ENCODE assay signal across 15 mouse cellular contexts in genomic region chr12:50546394-50546793, GRCm38 (mm10).
DNase-seq lines count a peak whose midpoint lies in the region; ATAC-seq and TF ChIP-seq lines count a peak whose summit lies in the region.
"Had no signal": no experiment of that assay in that cellular context is flagged by ENCODE, and none has a peak within 500 bp of the region (broad histone marks: within the 10 kb centered on the region; RNA-seq: fewer than 3 reads in every experiment).

No protein-coding gene starts in this region.

- no peak for ATAC-seq in hindbrain, postnatal 0 days
- ATAC-seq in hindbrain, embryonic 14.5 days (ENCODE audit: low FRiP score) = no peak
- ATAC-seq in lung, embryonic 14.5 days (ENCODE audit: insufficient read depth) = peak; percentile 58; the same call in 1 of the 2 replicates

- H3K4me1 ChIP-seq in hindbrain, postnatal 0 days (ENCODE audit: insufficient read depth, low read length) = peaks cover 4% of the 10 kb centered on the region
- no peaks in the 10 kb centered on the region; the same call in 1 of the 2 replicates for H3K4me1 ChIP-seq in hindbrain, embryonic 14.5 days (replicated peaks; ENCODE audit: control insufficient read depth, insufficient read depth, low read length)
- H3K4me1 ChIP-seq in lung, embryonic 14.5 days (ENCODE audit: insufficient read depth) = peaks cover 5% of the 10 kb centered on the region; the same call in 1 of the 2 replicates

- H3K9me3 ChIP-seq in hindbrain, postnatal 0 days (ENCODE audit: low read length) = no peaks in the 10 kb centered on the region
- no peaks in the 10 kb centered on the region for H3K9me3 ChIP-seq in hindbrain, embryonic 14.5 days (ENCODE audit: control insufficient read depth, low read length)
- H3K9me3 ChIP-seq in lung, embryonic 14.5 days (ENCODE audit: low read depth, low read length) = no peaks in the 10 kb centered on the region
- H3K9me3 ChIP-seq: embryonic facial prominence, embryonic 15.5 days; hindbrain, embryonic 13.5 days had no signal

- TF ChIP-seq CTCF in hindbrain, postnatal 0 days (IDR thresholded peaks at IDR 0.05; ENCODE audit: low read depth) = no peak
- TF ChIP-seq CTCF in lung, embryonic 14.5 days (IDR thresholded peaks at IDR 0.05; ENCODE audit: low read depth) = no peak

- no peak overlapping the region for H3K9ac ChIP-seq in hindbrain, postnatal 0 days (replicated peaks; ENCODE audit: low read length)
- H3K9ac ChIP-seq in hindbrain, embryonic 14.5 days = no peak overlapping the region
- H3K9ac ChIP-seq in lung, embryonic 14.5 days = no peak overlapping the region
- H3K9ac ChIP-seq: embryonic facial prominence, embryonic 15.5 days; hindbrain, embryonic 13.5 days had no signal

- DNase-seq in adrenal gland, adult 2 months = peak; percentile 51
- no peak for DNase-seq in adrenal gland, adult 18-20 months (ENCODE audit: low spot score in 2 of 2)
- peak; percentile 28 for DNase-seq in hindbrain, postnatal 0 days (ENCODE audit: low spot score)
- DNase-seq in hindbrain, embryonic 14.5 days (ENCODE audit: low spot score) = no peak
- peak; percentile 55 for DNase-seq in lung, embryonic 14.5 days
- DNase-seq in lung, adult 18-20 months = no peak
- peak; percentile 40 to 51 for DNase-seq in adrenal gland, postnatal 36 days
- no peak for DNase-seq in c-Kit-positive CD71-positive TER-119-positive erythroid progenitor cells, embryonic 14.5 days (ENCODE audit: low spot score)
- DNase-seq: cerebellum, adult 9-11 months; gastrocnemius, postnatal 25 days; kidney, postnatal 4 days; lung, postnatal 4 days had no signal

- no peaks in the 10 kb centered on the region for H3K27me3 ChIP-seq in hindbrain, postnatal 0 days (ENCODE audit: insufficient read depth, low read length)
- H3K27me3 ChIP-seq in hindbrain, embryonic 14.5 days (ENCODE audit: control insufficient read depth, insufficient read depth, low read length) = no peaks in the 10 kb centered on the region
- no peaks in the 10 kb centered on the region for H3K27me3 ChIP-seq in lung, embryonic 14.5 days (ENCODE audit: insufficient read depth, low read length)
- H3K27me3 ChIP-seq: embryonic facial prominence, embryonic 15.5 days; hindbrain, embryonic 13.5 days had no signal

- no peak overlapping the region for H3K4me3 ChIP-seq in hindbrain, postnatal 0 days (ENCODE audit: low read length)
- H3K4me3 ChIP-seq in hindbrain, embryonic 14.5 days (replicated peaks; ENCODE audit: low read length) = no peak overlapping the region
- no peak overlapping the region for H3K4me3 ChIP-seq in lung, embryonic 14.5 days (ENCODE audit: low read depth, low read length)
- H3K4me3 ChIP-seq: embryonic facial prominence, embryonic 15.5 days; hindbrain, embryonic 13.5 days had no signal

- H3K4me2 ChIP-seq in hindbrain, postnatal 0 days (ENCODE audit: low read depth, low read length) = no peak overlapping the region
- H3K4me2 ChIP-seq in hindbrain, embryonic 14.5 days (replicated peaks) = no peak overlapping the region
- no peak overlapping the region for H3K4me2 ChIP-seq in lung, embryonic 14.5 days
- H3K4me2 ChIP-seq: embryonic facial prominence, embryonic 15.5 days; hindbrain, embryonic 13.5 days had no signal

- no peaks in the 10 kb centered on the region for H3K36me3 ChIP-seq in hindbrain, postnatal 0 days (ENCODE audit: insufficient read depth, low read length)
- H3K36me3 ChIP-seq in hindbrain, embryonic 14.5 days (replicated peaks; ENCODE audit: control insufficient read depth, insufficient read depth) = no peaks in the 10 kb centered on the region
- no peaks in the 10 kb centered on the region for H3K36me3 ChIP-seq in lung, embryonic 14.5 days (ENCODE audit: insufficient read depth)
- H3K36me3 ChIP-seq: embryonic facial prominence, embryonic 15.5 days; G1E; hindbrain, embryonic 13.5 days had no signal

- no peak overlapping the region for H3K27ac ChIP-seq in hindbrain, postnatal 0 days
- H3K27ac ChIP-seq in hindbrain, embryonic 14.5 days = no peak overlapping the region
- no peak overlapping the region for H3K27ac ChIP-seq in lung, embryonic 14.5 days (ENCODE audit: low read depth)
- H3K27ac ChIP-seq: embryonic facial prominence, embryonic 15.5 days; hindbrain, embryonic 13.5 days had no signal

- WGBS in hindbrain, postnatal 0 days = 60% methylated on average over 5 of the region's 5 CpGs
- 76% methylated on average over 5 of the region's 5 CpGs for WGBS in hindbrain, embryonic 14.5 days
- 77% methylated on average over 5 of the region's 5 CpGs for WGBS in lung, embryonic 14.5 days

Comparison
In these comparisons a context has a peak if more than half of its experiments do, and no peak if none do; other contexts are left out.
1. DNase-seq: peak in adrenal gland, adult 2 months (single experiment), hindbrain, postnatal 0 days (single experiment), lung, embryonic 14.5 days (single experiment) and adrenal gland, postnatal 36 days (2 of 2); none in adrenal gland, adult 18-20 months (0 of 2), hindbrain, embryonic 14.5 days (single experiment), lung, adult 18-20 months (0 of 2) and c-Kit-positive CD71-positive TER-119-positive erythroid progenitor cells, embryonic 14.5 days (single experiment).